Mouse (Mus musculus): Measurements from ENCODE around the gene Yipf4.

Gene Yipf4

DNA sequence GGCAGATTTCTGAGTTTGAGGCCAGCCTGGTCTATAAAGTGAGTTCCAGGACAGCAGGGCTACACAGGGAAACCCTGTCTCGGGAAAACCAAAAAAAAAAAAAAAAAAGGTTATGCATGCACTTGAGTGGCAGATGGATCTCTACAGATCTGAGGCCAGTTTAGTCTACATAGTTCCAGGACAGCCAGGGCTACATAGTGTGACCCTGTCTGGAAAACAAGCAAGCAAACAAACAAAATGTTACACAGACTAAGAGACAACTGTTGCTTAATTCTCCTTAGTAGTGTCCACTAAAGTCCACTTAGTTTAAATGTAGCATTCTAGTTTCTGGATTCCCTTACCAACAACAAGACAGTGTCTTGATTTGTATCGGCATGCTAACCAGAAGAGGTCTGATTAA lies 36.8 kb downstream of the Yipf4 start:
- no peak for DNase-seq (ENCODE audit: low spot score)

DNA sequence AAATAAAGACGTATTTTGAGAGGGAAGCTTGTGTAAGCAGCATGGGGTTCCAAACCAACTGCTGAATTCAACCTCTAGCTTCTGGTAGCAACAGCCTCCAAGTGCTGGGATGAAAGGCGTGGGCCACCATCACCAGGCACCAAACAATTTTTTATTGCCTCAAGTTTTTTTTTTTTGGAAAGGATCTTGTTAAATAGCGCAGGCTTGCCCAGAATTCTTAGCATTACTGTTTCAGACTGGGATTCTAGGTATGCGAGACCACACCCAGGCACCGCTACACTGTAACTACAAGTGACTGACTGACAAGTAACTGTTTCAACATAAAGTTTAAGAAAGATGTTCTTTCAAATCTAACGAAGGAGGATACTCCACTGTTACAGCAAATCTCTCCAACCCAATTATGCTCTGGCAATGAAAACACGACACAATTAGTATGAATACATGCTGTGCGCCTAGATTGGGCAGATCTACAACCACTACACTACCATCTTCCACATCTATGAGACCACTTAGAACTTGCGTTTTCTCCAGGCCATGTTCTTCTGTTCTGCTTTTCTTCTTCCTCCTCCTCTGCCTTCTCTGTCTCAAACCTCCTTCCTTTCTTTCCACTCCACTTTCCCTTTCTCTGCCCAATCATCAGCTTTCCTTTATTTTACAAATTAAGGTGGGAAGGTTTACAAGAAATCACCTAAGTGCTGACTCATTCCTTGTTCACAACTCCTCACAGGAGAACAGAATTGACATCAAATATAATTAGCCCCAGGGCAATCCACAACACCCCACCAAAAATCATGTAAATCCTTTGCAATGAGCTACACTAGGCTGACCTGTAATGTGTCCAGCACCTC lies 37.7 kb downstream of the Yipf4 start:
- no peak for DNase-seq (ENCODE audit: low spot score)

- peak; percentile 100 for DNase-seq (ENCODE audit: low spot score)
Measured at GRCm38 (mm10) chr17:74527729-74528607, 38.7 kb downstream of the Yipf4 start, which contains the start of gene Birc6. TSS of gene Birc6 (plus strand) at chr17:74528295.

DNA sequence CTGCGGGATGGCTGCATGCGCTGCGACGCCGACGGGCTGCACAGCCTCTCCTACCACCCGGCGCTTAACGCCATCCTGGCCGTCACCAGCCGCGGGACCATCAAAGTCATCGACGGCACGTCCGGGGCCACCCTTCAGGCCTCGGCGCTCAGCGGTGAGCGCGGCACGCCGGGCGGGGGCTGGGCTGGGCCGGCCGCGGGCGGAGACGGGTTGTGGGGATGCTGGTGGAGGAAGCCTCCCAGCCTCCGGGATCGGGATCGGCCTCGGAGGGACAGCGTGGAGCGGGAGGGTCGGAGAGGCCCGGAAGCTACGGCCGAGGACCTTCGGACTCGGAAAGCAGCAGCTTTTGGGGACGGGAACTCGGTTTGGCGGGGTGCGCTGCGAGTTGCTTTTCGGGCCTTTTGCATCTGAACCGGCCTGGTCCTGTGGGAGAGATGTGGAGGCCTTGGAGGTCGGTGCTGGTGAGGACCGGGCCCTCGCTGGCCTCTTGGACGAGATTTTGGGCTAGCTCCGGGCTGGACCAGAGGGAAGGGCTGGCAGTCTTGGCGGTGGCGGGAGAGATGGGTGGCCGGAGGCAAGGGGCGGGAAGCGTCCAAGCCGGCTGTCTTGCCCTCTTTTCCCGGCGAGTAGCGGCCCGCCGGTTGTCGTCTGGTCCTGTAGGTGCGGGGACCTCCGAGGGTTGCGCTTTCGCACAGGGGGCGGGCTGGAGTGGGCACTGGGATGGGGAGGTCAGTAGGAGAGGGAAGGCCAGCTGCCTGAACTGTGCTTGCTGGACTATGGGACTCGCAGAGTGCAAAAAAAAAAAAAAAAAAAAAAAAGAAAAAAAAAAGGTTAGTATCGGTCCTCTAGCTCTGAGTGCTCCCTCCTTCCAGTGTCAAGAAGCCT lies 39.6 kb downstream of the Yipf4 start:
- peak; percentile 43 for DNase-seq (ENCODE audit: low spot score)

GRCm38 (mm10) chr17:74529533-74529824 lies 40.2 kb downstream of the Yipf4 start:
- DNase-seq (ENCODE audit: low spot score), result peak; percentile 17

DNA sequence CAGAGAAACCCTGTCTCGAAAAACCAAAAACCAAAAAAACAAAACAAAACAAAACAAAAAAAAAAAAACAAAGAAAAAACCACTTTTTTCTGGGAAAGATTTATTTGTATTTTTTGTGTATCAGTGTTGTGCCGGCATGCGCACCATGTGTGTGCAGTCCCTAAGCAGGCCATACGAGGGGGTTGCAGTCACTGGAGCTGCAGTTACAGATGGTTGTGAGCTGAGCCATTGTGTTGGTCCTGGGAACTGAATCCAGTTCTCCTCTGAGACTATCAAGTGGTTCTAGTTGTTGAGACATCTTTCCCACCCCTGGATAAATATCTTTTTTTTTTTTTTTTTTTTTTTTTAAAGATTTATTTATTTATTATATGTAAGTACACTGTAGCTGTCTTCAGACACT lies 45.7 kb downstream of the Yipf4 start:
- DNase-seq (ENCODE audit: low spot score), result no peak

- no peak for DNase-seq (ENCODE audit: low spot score)
Measured at GRCm38 (mm10) chr17:74537526-74537925, 48.2 kb downstream of the Yipf4 start.

GRCm38 (mm10) chr17:74543615-74544014 lies 54.3 kb downstream of the Yipf4 start:
- no peak for DNase-seq (ENCODE audit: low spot score)
